Mouse (Mus musculus): ENCODE data around the gene Mybph.

DNA sequence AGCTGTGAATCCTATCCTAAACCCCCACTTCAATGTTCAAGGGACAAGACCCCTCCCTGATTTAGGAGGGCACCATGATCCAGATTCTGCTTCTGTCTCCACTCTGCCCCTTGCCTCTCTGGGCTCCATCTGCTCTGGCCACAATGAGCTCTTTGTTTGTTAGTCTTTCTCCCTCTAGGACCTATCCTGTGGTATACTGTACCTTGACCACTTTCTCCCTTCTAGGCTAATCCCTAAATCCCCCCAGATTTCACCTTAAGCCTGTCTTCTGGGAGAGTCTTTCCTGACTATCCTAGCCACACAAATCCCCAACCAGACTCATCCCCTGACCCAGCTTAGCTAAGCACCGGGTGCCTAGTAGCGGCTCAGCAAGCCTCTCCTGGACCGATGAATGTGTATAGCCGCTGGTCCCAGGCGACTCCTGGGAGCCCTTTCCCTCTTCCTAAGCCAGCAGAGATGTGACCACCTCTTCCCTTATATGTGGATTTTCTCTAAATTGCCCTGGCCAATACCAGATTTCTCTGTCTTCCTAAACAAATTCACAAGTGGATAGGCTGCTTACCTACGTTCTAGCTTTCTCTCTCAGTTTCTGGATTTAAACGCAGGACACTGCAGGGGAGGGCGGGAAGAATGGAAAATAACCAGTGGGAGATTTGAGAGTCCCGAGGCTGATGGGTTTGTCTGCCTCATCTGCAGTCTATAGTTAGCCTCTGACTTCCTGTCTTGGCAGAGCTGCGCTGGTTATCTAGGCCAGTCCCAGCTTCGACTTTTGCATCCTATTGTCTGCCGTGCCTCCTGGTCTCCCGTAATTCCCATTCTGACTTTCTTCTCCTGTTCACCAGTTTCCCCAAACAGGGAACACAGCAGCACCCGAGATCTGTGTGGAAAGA lies 25.6 kb upstream of the Mybph start:
- TF ChIP-seq EP300 (optimal IDR thresholded peaks at IDR 0.05): no peak
- TF ChIP-seq CTCF (IDR thresholded peaks at IDR 0.05; ENCODE audit: low read depth): no peak

Measured in stomach, postnatal 0 days (tissue).